Mouse (Mus musculus) bone marrow, adult 2 months (tissue): ENCODE measurements around the gene Chchd6. TPM values are rescaled to one million over a fixed set of nuclear protein-coding genes. Genes with fewer than 3 reads are reported as not detected.

Source experiments
- H3K27ac ChIP-seq: fragments of 200-500 bp; 2 replicates; pipeline ENCODE4 v1.5.1; 2012; ENCODE audit warnings: low read depth, mild to moderate bottlenecking, control low read depth, inconsistent platforms, low read length; ENCODE audit not compliant: control insufficient read depth, poor library complexity, insufficient read depth
- H3K4me1 ChIP-seq: fragments of 200-500 bp; 2 replicates; pipeline ENCODE4 v1.6.1; 2011; ENCODE audit warnings: low read length; ENCODE audit not compliant: control insufficient read depth, insufficient read depth
- H3K4me3 ChIP-seq: fragments of 200-500 bp; replicated peaks from 2 replicates; pipeline ENCODE3; 2011; ENCODE audit warnings: mild to moderate bottlenecking, low read depth, low read length, control low read depth; ENCODE audit not compliant: control insufficient read depth
- CTCF ChIP-seq: fragments of 200-500 bp; IDR thresholded peaks from 2 replicates; pipeline ENCODE4 v1.5.1; 2011; ENCODE audit warnings: low read length, control low read depth; ENCODE audit not compliant: control insufficient read depth, insufficient read depth
- POLR2A ChIP-seq: fragments of 200-500 bp; IDR thresholded peaks from 2 replicates; pipeline ENCODE4 v1.6.1; 2011; ENCODE audit warnings: low read depth, mild to moderate bottlenecking, control low read depth, low read length, borderline replicate concordance; ENCODE audit not compliant: control insufficient read depth
- WGBS: fragments of 180-500 bp; shearing (Covaris S2); methylation state at CpG from one replicate; pipeline ENCODE4 v1.1.7; 2018; 5-methylcytosine and 5-hydroxymethylcytosine counted together
- polyA plus RNA-seq: library from polyadenylated mRNA; stranded (reverse); fragments of >200 nt; gene quantifications from 2 replicates; pipeline ENCODE4 v1.2.4, GENCODE M21; 2011; ENCODE audit warnings: low replicate concordance; ENCODE audit not compliant: missing spikeins, insufficient read depth, insufficient read length

Chchd6 gene
- polyA plus RNA-seq, 1 experiment = 7.3 TPM

- H3K4me1 ChIP-seq = no peaks in the 10 kb centered on the region
- H3K4me3 ChIP-seq = no peak overlapping the region
- H3K27ac ChIP-seq = no peak overlapping the region
- WGBS = 65% methylated on average over 2 of the region's 2 CpGs
- TF ChIP-seq CTCF = no peak
- no peak for TF ChIP-seq POLR2A
Measured at GRCm38 (mm10) chr6:89508725-89509124, 86.7 kb downstream of the Chchd6 start.

- H3K4me1 ChIP-seq = no peaks in the 10 kb centered on the region
- H3K4me3 ChIP-seq = no peak overlapping the region
- no peak overlapping the region for H3K27ac ChIP-seq
- no peak for TF ChIP-seq CTCF
- TF ChIP-seq POLR2A = no peak
Measured at GRCm38 (mm10) chr6:89508263-89508662, 87.2 kb downstream of the Chchd6 start.

GRCm38 (mm10) chr6:89499961-89500360 lies 95.5 kb downstream of the Chchd6 start:
- Histone ChIP-seq H3K27ac (no peak overlapping the region), H3K4me3 (no peak overlapping the region), H3K4me1 (no peaks in the 10 kb centered on the region)
- TF ChIP-seq POLR2A (no peak), CTCF (no peak)
- WGBS = 68% methylated on average over 1 of the region's 1 CpGs

- no peak overlapping the region for H3K27ac ChIP-seq
- no peaks in the 10 kb centered on the region for H3K4me1 ChIP-seq
- TF ChIP-seq CTCF (no peak), POLR2A (no peak)
- no peak overlapping the region for H3K4me3 ChIP-seq
- WGBS = 52% methylated on average over 6 of the region's 6 CpGs
Measured at GRCm38 (mm10) chr6:89498764-89499516, 96.5 kb downstream of the Chchd6 start.

GRCm38 (mm10) chr6:89496916-89497315 lies 98.5 kb downstream of the Chchd6 start:
- H3K4me3 ChIP-seq = no peak overlapping the region
- H3K27ac ChIP-seq = no peak overlapping the region
- WGBS = 64% methylated on average over 1 of the region's 1 CpGs
- H3K4me1 ChIP-seq = no peaks in the 10 kb centered on the region
- TF ChIP-seq CTCF (no peak), POLR2A (no peak)

- TF ChIP-seq CTCF (no peak), POLR2A (no peak)
- no peak overlapping the region for H3K27ac ChIP-seq
- WGBS = 63% methylated on average over 4 of the region's 4 CpGs
- no peaks in the 10 kb centered on the region for H3K4me1 ChIP-seq
- no peak overlapping the region for H3K4me3 ChIP-seq
Measured at GRCm38 (mm10) chr6:89492368-89492767, 103.1 kb downstream of the Chchd6 start.

GRCm38 (mm10) chr6:89490369-89490768 lies 105.1 kb downstream of the Chchd6 start:
- Histone ChIP-seq H3K4me3 (no peak overlapping the region), H3K27ac (no peak overlapping the region), H3K4me1 (no peaks in the 10 kb centered on the region)
- TF ChIP-seq POLR2A (no peak), CTCF (no peak)
- 84% methylated on average over 3 of the region's 3 CpGs for WGBS

- no peak for TF ChIP-seq POLR2A
- no peak for TF ChIP-seq CTCF
- Histone ChIP-seq H3K27ac (no peak overlapping the region), H3K4me3 (no peak overlapping the region), H3K4me1 (no peaks in the 10 kb centered on the region)
- 53% methylated on average over 1 of the region's 1 CpGs for WGBS
Measured at GRCm38 (mm10) chr6:89489533-89489932, 105.9 kb downstream of the Chchd6 start.
